Comparison of ENCODE assay signal across 9 mouse cellular contexts in genomic region chr4:97647700-97648435, GRCm38 (mm10).
DNase-seq lines count a peak whose midpoint lies in the region; ATAC-seq and TF ChIP-seq lines count a peak whose summit lies in the region.
"Had no signal": no experiment of that assay in that cellular context is flagged by ENCODE, and none has a peak within 500 bp of the region (broad histone marks: within the 10 kb centered on the region; RNA-seq: fewer than 3 reads in every experiment).

No protein-coding gene starts in this region.

- H3K4me2 ChIP-seq in kidney, postnatal 0 days (ENCODE audit: low read length): no peak overlapping the region

- no peaks in the 10 kb centered on the region for H3K27me3 ChIP-seq in kidney, postnatal 0 days (ENCODE audit: insufficient read depth, low read length)
- H3K27me3 ChIP-seq in hindbrain, embryonic 10.5 days (ENCODE audit: insufficient read depth, poor library complexity, severe bottlenecking): no peaks in the 10 kb centered on the region
- H3K27me3 ChIP-seq: lung, embryonic 15.5 days had no signal

- WGBS in kidney, postnatal 0 days: 51% methylated on average over 15 of the region's 15 CpGs
- WGBS in hindbrain, embryonic 10.5 days: 76% methylated on average over 15 of the region's 15 CpGs

- no peak overlapping the region for H3K9ac ChIP-seq in kidney, postnatal 0 days (ENCODE audit: low read depth, low read length)
- H3K9ac ChIP-seq: lung, embryonic 15.5 days had no signal

- ATAC-seq in kidney, postnatal 0 days (replicated peaks; ENCODE audit: low FRiP score, low read depth): peak; percentile 21; the same call in 1 of the 2 replicates
- ATAC-seq in megakaryocyte progenitor cell, adult 5-6 weeks (replicated peaks; ENCODE audit: poor library complexity): peak; percentile 91

- no peak for TF ChIP-seq CTCF in kidney, postnatal 0 days (IDR thresholded peaks at IDR 0.05; ENCODE audit: low read depth)

- H3K9me3 ChIP-seq in kidney, postnatal 0 days (replicated peaks; ENCODE audit: low read length): no peaks in the 10 kb centered on the region
- H3K9me3 ChIP-seq in hindbrain, embryonic 10.5 days: no peaks in the 10 kb centered on the region
- H3K9me3 ChIP-seq: lung, embryonic 15.5 days had no signal

- H3K4me3 ChIP-seq in kidney, postnatal 0 days (replicated peaks; ENCODE audit: low read depth, low read length): no peak overlapping the region
- H3K4me3 ChIP-seq in hindbrain, embryonic 10.5 days: no peak overlapping the region
- H3K4me3 ChIP-seq: lung, embryonic 15.5 days had no signal

- H3K27ac ChIP-seq in kidney, postnatal 0 days: no peak overlapping the region
- peak overlapping the region; percentile 88 for H3K27ac ChIP-seq in hindbrain, embryonic 10.5 days
- H3K27ac ChIP-seq: lung, embryonic 15.5 days had no signal

- H3K36me3 ChIP-seq in kidney, postnatal 0 days (ENCODE audit: insufficient read depth, low read length): no peaks in the 10 kb centered on the region
- H3K36me3 ChIP-seq in hindbrain, embryonic 10.5 days: no peaks in the 10 kb centered on the region
- H3K36me3 ChIP-seq: lung, embryonic 15.5 days had no signal

- peak; percentile 37 for DNase-seq in kidney, postnatal 0 days (ENCODE audit: low spot score)
- no peak for DNase-seq in kidney, postnatal 36 days
- DNase-seq in cerebellum, postnatal 4 days (ENCODE audit: low spot score in 2 of 2): peak; percentile 38 to 79
- no peak for DNase-seq in hindbrain, embryonic 10.5 days (ENCODE audit: low spot score)
- no peak for DNase-seq in embryo, embryonic 10 days (ENCODE audit: low spot score)
- DNase-seq in embryo, embryonic 9.5 days (ENCODE audit: extremely low spot score): no peak
- DNase-seq in gastrocnemius, postnatal 25 days: no peak

- no peaks in the 10 kb centered on the region for H3K4me1 ChIP-seq in kidney, postnatal 0 days (replicated peaks; ENCODE audit: insufficient read depth, low read length)
- peaks cover 30% of the 10 kb centered on the region for H3K4me1 ChIP-seq in hindbrain, embryonic 10.5 days (replicated peaks)

Comparison
In these comparisons a context has a peak if more than half of its experiments do, and no peak if none do; other contexts are left out.
1. DNase-seq: peak in kidney, postnatal 0 days (single experiment) and cerebellum, postnatal 4 days (2 of 2); none in kidney, postnatal 36 days (0 of 2), hindbrain, embryonic 10.5 days (single experiment), embryo, embryonic 10 days (single experiment), embryo, embryonic 9.5 days (single experiment) and gastrocnemius, postnatal 25 days (single experiment).